Mouse (Mus musculus) midbrain, postnatal 0 days (tissue): Measurements from ENCODE around the gene Serpina12. TPM values are rescaled to one million over a fixed set of nuclear protein-coding genes. Genes with fewer than 3 reads are reported as not detected.

ENCODE experiments used
- ATAC-seq: fragments of 200-750 bp; cut with Nextera tagmentation; 2 replicates; pipeline ENCODE4 v1.8.0; 2017; ENCODE audit warnings: moderate number of reproducible peaks, mild to moderate bottlenecking, moderate TSS enrichment, moderate library complexity; ENCODE audit not compliant: low FRiP score
- DNase-seq: peaks from one replicate; pipeline ENCODE4 v3.0.0-alpha.2; 2015; ENCODE audit warnings: low spot score
- H3K27ac ChIP-seq: fragments of 300-500 bp; sonication (generic); 2 replicates; pipeline ENCODE4 v1.5.1; 2014; ENCODE audit warnings: low read depth, mild to moderate bottlenecking, low read length, mixed read lengths
- H3K27me3 ChIP-seq: fragments of 300-500 bp; sonication (generic); 2 replicates; pipeline ENCODE4 v1.6.1; 2014; ENCODE audit warnings: low read length, control low read depth, mixed read lengths; ENCODE audit not compliant: insufficient read depth
- H3K36me3 ChIP-seq: fragments of 300-500 bp; sonication (generic); 2 replicates; pipeline ENCODE4 v1.6.1; 2014; ENCODE audit warnings: low read length, control low read depth, mixed read lengths; ENCODE audit not compliant: insufficient read depth
- H3K4me1 ChIP-seq: fragments of 300-500 bp; sonication (generic); 2 replicates; pipeline ENCODE4 v1.6.1; 2014; ENCODE audit warnings: mild to moderate bottlenecking, control low read depth, antibody characterized with exemption, low read length, mixed read lengths; ENCODE audit not compliant: insufficient read depth
- H3K4me2 ChIP-seq: fragments of 300-500 bp; sonication (generic); 2 replicates; pipeline ENCODE4 v1.6.1; 2014; ENCODE audit warnings: low read depth, mild to moderate bottlenecking, low read length, mixed read lengths; ENCODE audit not compliant: poor library complexity, severe bottlenecking
- H3K4me3 ChIP-seq: fragments of 300-500 bp; sonication (generic); 2 replicates; pipeline ENCODE4 v1.5.1; 2014; ENCODE audit warnings: low read depth, mild to moderate bottlenecking, low read length, moderate library complexity
- H3K9ac ChIP-seq: fragments of 300-500 bp; sonication (generic); replicated peaks from 2 replicates; pipeline ENCODE4 v1.6.1; 2014; ENCODE audit warnings: mild to moderate bottlenecking, low read length, moderate library complexity, mixed read lengths; ENCODE audit not compliant: poor library complexity, severe bottlenecking
- H3K9me3 ChIP-seq: fragments of 300-500 bp; sonication (generic); 2 replicates; pipeline ENCODE4 v1.6.1; 2016; ENCODE audit warnings: low read length, control low read depth
- CTCF ChIP-seq: IDR thresholded peaks from 2 replicates; pipeline ENCODE4 v1.5.1; 2016; ENCODE audit warnings: antibody characterized with exemption, mild to moderate bottlenecking
- WGBS: fragments of 180-500 bp; shearing (Covaris S2); extraction: QIAGEN DNeasy Blood & Tissue Kit; methylation state at CpG from one replicate; pipeline ENCODE4 v1.1.7; 2014; 5-methylcytosine and 5-hydroxymethylcytosine counted together
- polyA plus RNA-seq: library from polyadenylated mRNA; unstranded; fragments of >200 nt; fragmentation: Nextera tagmentation; extraction: Ambion mirVana; gene quantifications from 2 replicates; pipeline ENCODE4 v1.2.1, GENCODE M21; 2015
- total RNA-seq: library from RNA; depleted of rRNA; stranded (reverse); fragments of >200 nt; gene quantifications from 2 replicates; pipeline ENCODE4 v1.2.3, GENCODE M21; 2014

The Serpina12 gene
- total and polyA plus RNA-seq, 2 experiments from 2014 or later, result 0.16 TPM; not detected in 1

GRCm38 (mm10) chr12:104041401-104041800 is 2.8 kb downstream of the Serpina12 start:
- Histone ChIP-seq H3K27me3 (no peaks in the 10 kb centered on the region), H3K9me3 (no peaks in the 10 kb centered on the region), H3K4me3 (no peak overlapping the region), H3K27ac (no peak overlapping the region), H3K4me2 (no peak overlapping the region), H3K4me1 (no peaks in the 10 kb centered on the region), H3K36me3 (no peaks in the 10 kb centered on the region), H3K9ac (no peak overlapping the region)
- no peak for TF ChIP-seq CTCF
- DNase-seq (no peak), ATAC-seq (no peak)
- WGBS, result 54% methylated on average over 6 of the region's 6 CpGs

GRCm38 (mm10) chr12:104038181-104038580 is 6.1 kb downstream of the Serpina12 start:
- ATAC-seq, result no peak
- WGBS, result 87% methylated on average over 7 of the region's 7 CpGs
- H3K27ac ChIP-seq, result no peak overlapping the region
- no peaks in the 10 kb centered on the region for H3K27me3 ChIP-seq
- no peaks in the 10 kb centered on the region for H3K4me1 ChIP-seq
- H3K9ac ChIP-seq, result no peak overlapping the region
- no peak for TF ChIP-seq CTCF
- no peaks in the 10 kb centered on the region for H3K9me3 ChIP-seq
- DNase-seq, result no peak
- no peak overlapping the region for H3K4me3 ChIP-seq
- H3K36me3 ChIP-seq, result no peaks in the 10 kb centered on the region
- H3K4me2 ChIP-seq, result no peak overlapping the region

GRCm38 (mm10) chr12:104033752-104034151 is 10.5 kb downstream of the Serpina12 start:
- H3K9ac ChIP-seq, result no peak overlapping the region
- no peak overlapping the region for H3K4me3 ChIP-seq
- no peaks in the 10 kb centered on the region for H3K27me3 ChIP-seq
- 100% methylated on average over 1 of the region's 1 CpGs for WGBS
- no peak overlapping the region for H3K4me2 ChIP-seq
- H3K27ac ChIP-seq, result no peak overlapping the region
- H3K9me3 ChIP-seq, result no peaks in the 10 kb centered on the region
- no peaks in the 10 kb centered on the region for H3K4me1 ChIP-seq
- TF ChIP-seq CTCF, result no peak
- ATAC-seq (no peak), DNase-seq (no peak)
- no peaks in the 10 kb centered on the region for H3K36me3 ChIP-seq

GRCm38 (mm10) chr12:104029986-104030385 is 14.3 kb downstream of the Serpina12 start:
- peak; percentile 19 for DNase-seq
- Histone ChIP-seq H3K4me2 (no peak overlapping the region), H3K4me3 (no peak overlapping the region), H3K27me3 (no peaks in the 10 kb centered on the region), H3K9me3 (no peaks in the 10 kb centered on the region), H3K9ac (no peak overlapping the region), H3K27ac (no peak overlapping the region), H3K4me1 (no peaks in the 10 kb centered on the region), H3K36me3 (no peaks in the 10 kb centered on the region)
- 42% methylated on average over 8 of the region's 8 CpGs for WGBS
- ATAC-seq, result no peak; the same call in 1 of the 2 replicates
- peak; percentile 64 for TF ChIP-seq CTCF

- Histone ChIP-seq H3K36me3 (no peaks in the 10 kb centered on the region), H3K9ac (no peak overlapping the region), H3K4me1 (no peaks in the 10 kb centered on the region), H3K9me3 (no peaks in the 10 kb centered on the region), H3K27me3 (no peaks in the 10 kb centered on the region), H3K4me3 (no peak overlapping the region), H3K4me2 (no peak overlapping the region), H3K27ac (no peak overlapping the region)
- ATAC-seq (no peak), DNase-seq (no peak)
- 82% methylated on average over 3 of the region's 3 CpGs for WGBS
- no peak for TF ChIP-seq CTCF
Measured at GRCm38 (mm10) chr12:104015280-104015679, 29.0 kb downstream of the Serpina12 start.

GRCm38 (mm10) chr12:104013620-104014019 is 30.6 kb downstream of the Serpina12 start, which contains the start of gene Serpina9:
Gene Serpina9, minus strand, starts transcription at chr12:104013755.
- H3K4me1 ChIP-seq, result no peaks in the 10 kb centered on the region
- H3K36me3 ChIP-seq, result no peaks in the 10 kb centered on the region
- H3K27me3 ChIP-seq, result no peaks in the 10 kb centered on the region
- H3K4me2 ChIP-seq, result no peak within 1 kb of the TSS
- ATAC-seq, result no peak
- no peaks in the 10 kb centered on the region for H3K9me3 ChIP-seq
- no peak within 1 kb of the TSS for H3K4me3 ChIP-seq
- DNase-seq, result no peak
- H3K9ac ChIP-seq, result no peak within 1 kb of the TSS
- 91% methylated on average over 6 of the region's 6 CpGs for WGBS
- H3K27ac ChIP-seq, result no peak within 1 kb of the TSS
- TF ChIP-seq CTCF, result no peak
